Mouse (Mus musculus) gastrocnemius, postnatal 25 days (tissue): ENCODE results near the gene Prpf3. TPM values are rescaled to one million over a fixed set of nuclear protein-coding genes. Genes with fewer than 3 reads are reported as not detected.
"Not testable (repeated sequence)": the region's sequence is repeated elsewhere in the genome, so short reads cannot be mapped to it uniquely, and the experiment has no call there.

Experiments
- DNase-seq: peaks from one replicate; pipeline ENCODE4 v3.0.0; 2022
- long read RNA-seq, 2 experiments: library from polyadenylated mRNA; stranded (forward); transcript quantifications; one replicate each; pipeline ENCODE4 v2.0.0; 2021
- total RNA-seq, 2 experiments: library from RNA; stranded (reverse); gene quantifications; 1 replicate in 1 of 2; 2 replicates in 1 of 2; pipeline ENCODE4 v1.2.3; 2021

The Prpf3 gene
- 10 to 100 TPM; 11.8 to 17.6 TPM for total RNA-seq
- long read RNA-seq, experiment 1, partial matches to known transcripts, result 3 of 7 reads
- long read RNA-seq, experiment 1, other reads (novel, unspliced or antisense), result 0 of 7 reads
- long read RNA-seq, experiment 2, partial matches to known transcripts, result 2 of 8 reads
- long read RNA-seq, experiment 2, other reads (novel, unspliced or antisense), result 3 of 8 reads

- peak; percentile 95 for DNase-seq
These were observed at the start of gene Prpf3 for GRCm38 (mm10) chr3:95855502-95856089. Gene Prpf3, minus strand, starts transcription at chr3:95855885.

- peak; percentile 74 for DNase-seq
These were observed 48.9 kb upstream of the Prpf3 start, which contains the start of gene Car14 for GRCm38 (mm10) chr3:95904568-95904967. Gene Car14, minus strand, starts transcription at chr3:95904691.

DNA sequence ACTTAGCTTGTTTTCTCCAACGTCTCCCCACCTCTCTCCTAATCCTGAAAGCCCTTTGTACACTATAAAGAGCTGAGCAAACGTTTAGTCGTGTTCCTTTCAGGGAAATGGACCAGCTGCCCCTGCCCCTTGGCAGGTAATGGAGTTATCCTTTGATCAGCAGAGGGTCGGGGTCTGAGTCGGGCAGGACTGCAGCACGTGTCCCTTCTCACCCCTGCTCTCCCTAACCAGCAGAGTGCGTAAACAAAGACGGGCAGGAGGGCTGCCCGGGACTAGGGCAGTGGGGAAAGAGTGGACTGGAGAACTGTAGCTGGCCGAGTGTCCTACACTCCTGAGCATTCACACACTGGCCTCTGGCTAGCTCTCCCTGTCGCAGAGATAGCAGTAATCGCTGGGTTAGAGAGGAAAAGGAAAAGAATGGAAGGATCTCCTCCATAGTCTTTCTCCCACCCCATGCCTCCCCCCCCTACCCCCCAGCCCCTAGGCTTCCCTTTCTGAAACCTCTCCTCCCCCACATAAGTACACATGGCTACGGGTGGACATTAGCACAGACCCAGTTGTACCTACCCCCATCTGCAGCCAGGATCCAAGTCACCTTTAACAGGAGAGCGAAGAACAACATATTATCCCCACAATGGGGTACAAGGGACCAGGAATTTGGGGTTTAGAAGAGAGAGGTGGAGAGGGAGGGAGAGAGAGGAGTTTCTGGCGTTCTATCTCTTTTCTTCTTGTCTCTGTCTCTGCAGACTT is 48.2 kb upstream of the Prpf3 start:
- DNase-seq, result no peak

DNA sequence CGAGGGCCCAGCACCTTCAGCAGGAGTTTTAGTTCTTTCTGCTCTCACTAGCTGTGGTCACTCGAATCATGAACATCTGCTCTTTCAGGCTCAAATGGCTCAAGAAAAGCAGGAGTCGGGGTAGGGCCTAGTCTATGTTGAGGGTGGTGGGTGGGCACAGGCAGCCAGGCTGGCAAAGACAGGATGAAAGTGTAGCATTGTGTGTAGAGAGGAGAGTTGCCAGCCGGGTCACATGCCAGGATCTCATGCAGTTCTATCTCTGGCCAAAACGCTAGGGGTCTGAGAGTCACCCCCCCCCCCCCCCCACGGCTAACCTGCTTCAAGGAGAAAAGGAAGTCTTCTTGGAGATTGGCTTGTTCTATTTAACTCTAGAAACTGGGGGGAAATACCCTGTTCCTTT is 47.0 kb upstream of the Prpf3 start:
- no peak for DNase-seq

DNA sequence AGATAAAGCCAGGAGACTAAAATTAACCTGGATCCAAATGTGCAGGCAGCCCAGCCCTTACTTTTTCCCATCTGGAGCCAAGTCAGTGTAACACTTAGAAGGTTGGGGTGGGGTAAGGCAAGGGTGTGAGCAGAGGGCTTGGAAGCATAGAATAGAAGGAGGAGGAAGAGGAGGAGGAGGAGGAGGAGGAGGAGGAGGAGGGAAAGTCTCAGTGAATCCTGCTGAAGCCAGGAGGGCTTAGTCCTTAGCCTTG is 46.6 kb upstream of the Prpf3 start:
- no peak for DNase-seq

- peak; percentile 43 for DNase-seq
These were observed 46.1 kb upstream of the Prpf3 start for GRCm38 (mm10) chr3:95901616-95902372.

GRCm38 (mm10) chr3:95899800-95900524 is 44.3 kb upstream of the Prpf3 start:
- no peak for DNase-seq

DNA sequence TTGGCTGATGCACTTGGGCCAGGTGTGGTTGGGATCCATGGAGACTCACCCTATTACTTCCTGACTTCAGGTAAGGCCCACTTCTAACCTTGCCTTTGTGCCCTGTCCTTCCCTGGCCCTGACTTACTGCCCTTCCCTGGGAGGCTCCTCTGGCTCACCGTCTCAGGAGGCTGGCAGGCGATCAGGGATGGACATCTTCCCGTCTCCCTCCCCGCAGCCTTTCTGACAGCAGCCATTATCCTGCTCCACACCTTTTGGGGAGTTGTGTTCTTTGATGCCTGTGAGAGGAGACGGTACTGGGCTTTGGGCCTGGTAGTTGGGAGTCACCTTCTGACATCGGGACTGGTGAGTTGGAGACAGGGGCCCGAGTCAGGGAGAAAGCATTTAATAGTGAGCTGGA is 39.8 kb upstream of the Prpf3 start:
- not testable (repeated sequence) for DNase-seq

DNA sequence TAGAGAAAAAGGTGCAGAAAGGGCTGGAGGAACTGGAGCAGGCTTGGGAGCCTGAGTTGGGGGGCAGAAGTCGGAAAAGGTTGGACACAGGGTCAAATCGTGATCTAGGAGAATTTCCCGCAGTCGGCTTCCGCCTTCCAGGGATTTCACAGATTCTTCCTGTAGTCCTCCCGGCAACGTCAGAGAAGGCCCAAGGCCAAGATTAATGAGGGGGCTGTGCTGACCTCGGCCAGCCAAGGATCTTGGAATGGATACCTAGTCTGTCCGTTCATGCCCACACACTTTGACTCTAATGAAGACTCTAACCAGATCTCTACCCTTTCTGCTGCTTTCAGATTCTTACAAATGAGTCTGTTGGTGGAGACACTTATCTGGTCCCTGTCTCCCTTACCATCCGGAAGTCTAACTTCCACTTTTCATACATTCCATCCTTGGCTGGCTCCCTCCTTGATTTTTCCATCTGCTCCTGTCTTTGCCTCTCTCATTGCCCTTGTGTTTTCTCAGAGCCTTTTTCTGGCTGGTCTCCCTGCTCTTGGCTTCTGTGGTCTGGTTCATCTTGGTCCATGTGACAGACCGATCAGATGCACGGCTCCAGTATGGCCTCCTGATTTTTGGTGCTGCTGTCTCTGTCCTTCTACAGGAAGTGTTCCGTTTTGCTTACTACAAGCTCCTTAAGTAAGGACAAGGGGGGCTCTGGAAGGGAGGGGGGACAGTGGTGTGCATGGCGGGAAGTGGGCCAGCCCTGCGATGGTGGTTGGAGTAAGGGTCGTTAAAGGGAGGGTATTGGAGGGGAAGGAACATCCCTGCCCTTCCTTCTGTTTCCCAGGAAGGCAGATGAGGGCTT is 38.9 kb upstream of the Prpf3 start:
- DNase-seq, result peak; percentile 44

DNA sequence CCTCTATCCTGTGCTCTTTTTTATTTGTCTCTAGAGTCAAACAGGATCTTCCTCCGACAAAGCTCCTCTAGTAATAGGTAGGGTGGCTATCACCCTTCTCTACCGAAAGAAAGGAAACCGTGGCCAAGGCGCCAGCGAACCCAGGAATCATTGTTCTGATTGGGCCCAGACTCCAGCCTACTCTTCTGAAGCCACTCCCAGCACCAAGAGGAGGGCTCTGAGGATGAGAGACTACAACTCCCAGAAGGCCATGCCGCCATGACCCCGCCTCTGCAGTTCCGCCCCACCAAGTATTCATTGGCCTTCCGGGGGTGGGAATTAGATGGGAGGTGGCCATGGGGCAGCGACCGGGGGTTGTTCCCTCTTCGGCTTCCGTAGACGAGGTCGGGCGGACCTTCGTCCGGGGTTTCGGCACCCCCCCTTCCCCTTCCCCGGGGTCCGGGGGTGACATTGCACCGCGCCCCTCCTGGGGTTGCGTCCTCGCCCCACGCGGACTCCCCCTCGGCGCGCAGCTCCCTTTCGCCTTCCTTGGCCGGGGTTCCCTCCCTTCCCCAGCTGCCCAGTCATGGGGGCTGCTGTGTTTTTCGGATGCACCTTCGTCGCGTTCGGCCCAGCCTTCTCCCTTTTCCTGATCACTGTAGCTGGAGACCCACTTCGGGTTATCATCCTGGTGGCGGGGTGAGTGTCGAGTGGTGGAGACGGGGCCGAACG is 38.1 kb upstream of the Prpf3 start, which contains the start of gene Aph1a:
Gene Aph1a (plus strand): TSS at position 364 of the 711 bp plus-strand sequence.
- DNase-seq, result peak; percentile 98

GRCm38 (mm10) chr3:95893126-95893525 is 37.4 kb upstream of the Prpf3 start:
- no peak for DNase-seq

DNA sequence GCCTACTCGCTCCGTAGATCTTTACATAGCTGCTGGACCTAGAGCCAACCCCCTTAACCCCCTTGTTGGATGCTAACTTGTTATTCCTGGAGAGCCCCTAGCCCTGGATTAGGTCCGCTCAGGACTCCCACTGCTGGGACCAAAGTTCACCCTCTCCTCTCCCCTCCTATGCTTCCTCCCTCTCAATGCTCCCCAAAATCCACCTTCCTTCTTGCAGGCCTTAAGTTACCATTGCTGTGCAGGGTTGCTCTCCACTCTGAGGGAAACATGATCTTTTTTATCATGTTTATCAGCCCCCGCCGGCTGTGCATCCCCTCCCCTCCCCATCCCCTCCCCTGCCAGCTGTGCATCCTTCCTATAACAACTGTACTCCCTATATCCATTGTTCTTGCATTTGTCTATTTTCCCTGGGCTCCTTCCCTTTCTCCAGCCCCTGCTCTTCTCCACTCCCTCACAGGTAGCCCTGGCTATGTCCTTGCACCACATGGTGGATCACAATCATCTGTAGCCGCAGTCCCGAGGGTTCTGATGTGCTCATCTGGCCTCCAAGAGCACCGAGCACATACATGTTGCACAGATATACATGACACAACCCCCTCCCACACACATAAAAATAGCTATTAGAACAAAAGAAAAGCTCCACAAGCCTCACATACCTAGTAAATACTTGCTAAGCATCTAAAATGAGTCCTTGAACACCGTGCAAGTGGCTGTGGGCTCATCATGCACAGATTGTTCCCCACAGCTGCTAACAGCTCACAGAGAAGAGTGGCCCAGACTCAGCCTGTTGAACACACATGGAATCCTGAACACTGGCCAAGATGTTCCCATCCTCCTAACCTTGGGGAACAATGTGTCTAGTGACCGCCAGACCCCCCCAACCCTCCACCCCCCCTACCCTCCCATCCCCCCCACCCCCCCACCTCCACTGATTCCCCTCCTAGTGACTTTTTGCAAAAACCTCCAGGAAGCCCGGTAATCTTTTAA is 36.7 kb upstream of the Prpf3 start:
- no peak for DNase-seq

DNA sequence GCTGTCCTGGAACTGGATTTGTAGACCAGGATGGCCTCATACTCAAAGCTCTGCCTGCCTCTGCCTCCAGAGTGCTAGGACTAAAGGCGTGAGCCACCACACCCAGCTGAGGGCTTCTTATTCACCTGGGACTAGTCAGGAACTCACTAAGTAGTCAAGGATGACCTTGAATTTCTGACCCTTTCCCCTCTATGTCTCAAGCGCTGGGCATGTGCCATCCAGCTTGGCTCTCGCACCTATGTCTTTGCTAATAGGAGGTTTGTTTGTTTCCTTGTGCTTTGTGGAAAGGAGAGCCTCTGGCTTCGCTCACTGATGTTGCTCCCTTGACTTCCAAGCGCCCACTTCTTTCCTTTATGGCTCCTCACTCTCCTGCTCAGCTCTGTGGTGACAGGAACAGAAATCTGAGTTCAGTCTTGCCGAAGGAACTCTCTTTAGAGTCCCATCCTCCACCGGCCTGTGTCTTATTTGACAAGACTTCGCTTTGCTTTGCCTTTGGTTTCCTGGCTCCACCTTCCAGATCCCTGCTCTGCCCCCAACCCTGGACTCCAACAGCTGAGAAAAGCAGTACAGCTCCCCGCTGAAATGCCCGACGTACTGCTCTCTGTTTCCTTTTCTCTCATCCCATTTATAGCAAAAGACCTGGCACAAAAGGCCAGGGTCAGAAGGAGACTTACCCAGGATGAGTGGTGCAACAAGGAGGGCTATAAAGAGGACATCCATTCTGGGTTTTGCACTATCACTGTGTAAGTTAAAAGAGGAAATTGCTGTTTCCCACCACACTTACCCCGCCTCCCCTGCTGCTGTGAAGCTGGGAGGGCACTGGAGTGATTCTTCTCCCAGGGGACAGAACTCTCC is 35.8 kb upstream of the Prpf3 start, which contains the start of gene BC028528:
Gene BC028528 (minus strand): TSS at position 795 of the 855 bp plus-strand sequence.
- no peak for DNase-seq

- no peak for DNase-seq
These were observed 34.0 kb upstream of the Prpf3 start for GRCm38 (mm10) chr3:95889664-95890063.

DNA sequence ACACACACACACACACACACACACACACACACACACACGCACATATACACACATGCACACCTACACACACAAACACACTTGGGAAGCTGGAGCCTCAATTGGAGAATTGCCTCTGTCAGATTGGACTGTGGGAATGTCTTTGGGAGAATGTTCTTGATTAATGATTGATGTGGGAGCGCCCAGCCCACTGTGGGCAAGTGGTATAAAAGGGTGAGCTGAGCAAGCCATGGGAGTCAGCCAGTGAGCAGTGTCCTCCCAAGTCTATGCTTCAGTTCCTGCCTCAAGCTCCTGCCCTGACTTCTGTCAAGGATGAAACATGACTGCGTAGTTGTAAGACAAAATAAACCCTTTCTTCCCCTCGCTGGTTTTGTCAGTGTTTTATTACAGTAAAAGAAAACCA is 31.9 kb upstream of the Prpf3 start:
- DNase-seq, result no peak

GRCm38 (mm10) chr3:95884400-95884799 is 28.7 kb upstream of the Prpf3 start:
- DNase-seq, result no peak

DNA sequence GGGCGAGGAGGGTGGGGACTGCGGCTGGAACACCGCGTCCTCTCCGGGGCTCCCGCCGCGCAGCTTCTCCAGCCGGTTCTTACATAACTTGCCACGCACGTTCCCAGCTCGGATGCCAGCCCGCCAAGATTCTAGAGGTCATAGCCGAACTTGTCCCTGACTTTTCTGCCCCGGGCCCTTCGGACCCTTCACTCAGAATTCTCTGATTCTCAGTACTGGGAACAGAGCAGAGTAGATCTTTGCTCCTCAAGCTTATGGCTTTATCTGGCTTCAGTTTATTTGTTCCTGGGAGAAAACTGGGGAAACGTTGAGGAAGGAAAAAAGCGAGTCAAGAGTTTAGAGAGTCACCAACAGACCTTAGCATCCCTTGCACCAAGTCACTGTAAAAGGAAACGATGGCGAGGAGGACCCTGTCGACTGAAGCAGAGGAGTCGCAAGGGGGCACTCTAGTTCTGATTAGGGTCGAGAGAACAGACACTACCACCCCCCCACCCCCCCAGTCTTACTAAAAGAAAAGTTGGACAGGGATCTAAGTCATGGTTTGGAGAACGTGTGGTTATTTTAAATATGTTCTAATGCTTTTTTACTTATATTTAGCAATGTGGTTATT is 27.2 kb upstream of the Prpf3 start:
- DNase-seq, result peak; percentile 66
